Mouse (Mus musculus) heart, postnatal 25 days (tissue): ENCODE results near the gene Zbtb12. TPM values are rescaled to one million over a fixed set of nuclear protein-coding genes. Genes with fewer than 3 reads are reported as not detected.

ENCODE experiments used
- DNase-seq: peaks from one replicate; pipeline ENCODE4 v3.0.0; 2022; ENCODE audit warnings: low spot score
- intact Hi-C: fragments of 180-260 bp; cut with DNase I; formaldehyde crosslinking; loops from one replicate; pipeline ENCODE4 v1.15.1; 2025
- microRNA-seq: library from miRNA; unstranded; fragments of <30 nt; microRNA quantifications from one replicate; pipeline ENCODE4 v1.2.0, GENCODE M21; 2022
- total RNA-seq, 2 experiments: library from RNA; stranded (reverse); gene quantifications; 2 replicates each; pipeline ENCODE4 v1.2.3; 2021

Gene Zbtb12
- total RNA-seq, 2 experiments from 2014 or later, result 6.4 to 7.4 TPM

- DNase-seq, result no peak
- intact Hi-C loops, result loop anchor here (10.0 kb wide), 1 partner anchor 50 kb away; the partner anchor contains the start of gene Lsm2
These were observed 55.5 kb downstream of the Zbtb12 start for GRCm38 (mm10) chr17:34934830-34935229.

GRCm38 (mm10) chr17:34937960-34938505 lies 58.8 kb downstream of the Zbtb12 start:
- intact Hi-C loops, result loop anchor here (10.0 kb wide), 1 partner anchor 47 kb away; the partner anchor contains the start of gene Lsm2
- DNase-seq, result no peak

- intact Hi-C loops, result no loop called here
- no peak for DNase-seq
These were observed 62.2 kb downstream of the Zbtb12 start for GRCm38 (mm10) chr17:34941344-34942041.

GRCm38 (mm10) chr17:34943128-34943815 lies 64.0 kb downstream of the Zbtb12 start:
- intact Hi-C loops, result no loop called here
- DNase-seq, result no peak

- DNase-seq, result no peak
- intact Hi-C loops, result no loop called here
These were observed 65.1 kb downstream of the Zbtb12 start for GRCm38 (mm10) chr17:34944362-34944761.

Small RNA genes within 50 kb of the gene (microRNA-seq; reads per million reads assigned to microRNA genes)
- not detected for gene Mir6970
- gene Mir6971, result 4.2 reads per million, percentile 9 among the genes with 10 or more reads in this experiment
- gene Mir6972, result not detected

Other genes with a start within 250 kb of the Zbtb12 start
- gene Prrt1, start 249.9 kb upstream of the Zbtb12 start, total RNA-seq, result 1 to 10 TPM; 1.1 to 1.9 TPM
- 1 to 10 TPM; 6.2 to 6.6 TPM for gene Fkbpl, start 234.7 kb upstream of the Zbtb12 start, total RNA-seq
- gene Atf6b, start 232.3 kb upstream of the Zbtb12 start, total RNA-seq, result 10 to 100 TPM; 15.6 to 17.8 TPM
- gene Tnxb, start 208.9 kb upstream of the Zbtb12 start, total RNA-seq, result 10 to 100 TPM; 32.1 to 42.1 TPM
- gene C4b, start 135.6 kb upstream of the Zbtb12 start, total RNA-seq, result 10 to 100 TPM; 15.0 to 23.3 TPM
- not detected for gene Cyp21a1, start 74.9 kb upstream of the Zbtb12 start, total RNA-seq
- gene Stk19, start 42.5 kb upstream of the Zbtb12 start, total RNA-seq, result 10 to 100 TPM in 1 of 2 experiments, 1 to 10 TPM in 1; 9.4 to 12.7 TPM
- gene Dxo, start 42.5 kb upstream of the Zbtb12 start, total RNA-seq, result 10 to 100 TPM; 11.1 to 11.6 TPM
- 10 to 100 TPM; 18.4 to 22.6 TPM for gene Skiv2l, start 29.3 kb upstream of the Zbtb12 start, total RNA-seq
- gene Nelfe, start 29.1 kb upstream of the Zbtb12 start, total RNA-seq, result 10 to 100 TPM; 15.5 to 16.7 TPM
- gene Cfb, start 17.0 kb upstream of the Zbtb12 start, total RNA-seq, result 1 to 10 TPM; 2.8 to 6.0 TPM
- under 1 TPM in 1 of 2 experiments, not detected in 1; 0.08 TPM for gene Gm20547, start 2.6 kb downstream of the Zbtb12 start, total RNA-seq
- gene C2, start 18.8 kb downstream of the Zbtb12 start, total RNA-seq, result 1 to 10 TPM; 2.8 to 4.1 TPM
- 10 to 100 TPM; 37.6 to 39.1 TPM for gene Ehmt2, start 19.0 kb downstream of the Zbtb12 start, total RNA-seq
- not detected for gene Slc44a4, start 35.0 kb downstream of the Zbtb12 start, total RNA-seq
- gene Neu1, start 51.8 kb downstream of the Zbtb12 start, total RNA-seq, result 10 to 100 TPM; 12.7 to 14.1 TPM
- gene Hspa1b, start 79.8 kb downstream of the Zbtb12 start, total RNA-seq, result 1 to 10 TPM; 1.9 to 6.9 TPM
- not detected for gene Gm20481, start 90.4 kb downstream of the Zbtb12 start, total RNA-seq
- 1 to 10 TPM; 2.9 to 7.7 TPM for gene Hspa1a, start 92.7 kb downstream of the Zbtb12 start, total RNA-seq
- 1 to 10 TPM; 6.9 to 8.1 TPM for gene Hspa1l, start 93.2 kb downstream of the Zbtb12 start, total RNA-seq
- 10 to 100 TPM; 19.0 to 19.1 TPM for gene Lsm2, start 102.4 kb downstream of the Zbtb12 start, total RNA-seq
- gene Vars, start 121.5 kb downstream of the Zbtb12 start, total RNA-seq, result 10 to 100 TPM; 25.7 to 26.9 TPM
- gene Vwa7, start 137.1 kb downstream of the Zbtb12 start, total RNA-seq, result 1 to 10 TPM; 7.3 to 7.7 TPM
- not detected for gene Sapcd1, start 148.5 kb downstream of the Zbtb12 start, total RNA-seq
- gene Msh5, start 167.3 kb downstream of the Zbtb12 start, total RNA-seq, result 1 to 10 TPM in 1 of 2 experiments, under 1 TPM in 1; 0.57 to 1.3 TPM
- 10 to 100 TPM; 40.0 to 46.1 TPM for gene Clic1, start 170.5 kb downstream of the Zbtb12 start, total RNA-seq
- gene Ddah2, start 179.6 kb downstream of the Zbtb12 start, total RNA-seq, result 10 to 100 TPM; 27.7 to 31.3 TPM
- not detected for gene Ly6g6c, start 185.9 kb downstream of the Zbtb12 start, total RNA-seq
- under 1 TPM; 0.18 to 0.87 TPM for gene Mpig6b, start 186.7 kb downstream of the Zbtb12 start, total RNA-seq
- not detected for gene Ly6g6e, start 197.4 kb downstream of the Zbtb12 start, total RNA-seq
- under 1 TPM; 0.53 to 0.78 TPM for gene Ly6g6d, start 198.6 kb downstream of the Zbtb12 start, total RNA-seq
- not detected for gene Ly6g6f, start 206.1 kb downstream of the Zbtb12 start, total RNA-seq
- 10 to 100 TPM; 47.9 to 57.5 TPM for gene Abhd16a, start 209.8 kb downstream of the Zbtb12 start, total RNA-seq
- not detected for gene Ly6g5c, start 228.8 kb downstream of the Zbtb12 start, total RNA-seq
- under 1 TPM in 1 of 2 experiments, not detected in 1; 0.36 TPM for gene Ly6g5b, start 235.9 kb downstream of the Zbtb12 start, total RNA-seq
- 1 to 10 TPM; 6.3 to 9.5 TPM for gene Gpank1, start 242.0 kb downstream of the Zbtb12 start, total RNA-seq
- gene Csnk2b, start 242.6 kb downstream of the Zbtb12 start, total RNA-seq, result 100 to 1,000 TPM; 155 to 167 TPM
- 10 to 100 TPM; 27.0 to 27.1 TPM for gene D17H6S53E, start 246.9 kb downstream of the Zbtb12 start, total RNA-seq